25 mouse cellular contexts compared by ENCODE assay signal in genomic region chr2:112238006-112238405, GRCm38 (mm10). TPM values are rescaled to one million over a fixed set of nuclear protein-coding genes. Genes with fewer than 3 reads are reported as not detected.
A peak's percentile ranks its signal among the peaks of the same experiment; 100 is the strongest.
DNase-seq lines count a peak whose midpoint lies in the region; ATAC-seq and TF ChIP-seq lines count a peak whose summit lies in the region.
"Had no signal": no experiment of that assay in that cellular context is flagged by ENCODE, and none has a peak within 500 bp of the region (broad histone marks: within the 10 kb centered on the region; RNA-seq: fewer than 3 reads in every experiment).

No protein-coding gene starts in this region.

- WGBS in hindbrain, embryonic 11.5 days: 8% methylated on average over 4 of the region's 4 CpGs
- WGBS in hindbrain, embryonic 13.5 days: 11% methylated on average over 4 of the region's 4 CpGs
- 4% methylated on average over 4 of the region's 4 CpGs for WGBS in stomach, postnatal 0 days

- H3K4me3 ChIP-seq in hindbrain, embryonic 11.5 days (ENCODE audit: low read depth, low read length): no peak overlapping the region
- H3K4me3 ChIP-seq in hindbrain, embryonic 13.5 days: no peak overlapping the region
- H3K4me3 ChIP-seq in stomach, postnatal 0 days (ENCODE audit: low read depth, low read length): no peak overlapping the region

- H3K4me2 ChIP-seq in hindbrain, embryonic 11.5 days (replicated peaks; ENCODE audit: low read depth, low read length): no peak overlapping the region
- H3K4me2 ChIP-seq in hindbrain, embryonic 13.5 days: no peak overlapping the region
- peak overlapping the region; percentile 20; the same call in 1 of the 2 replicates for H3K4me2 ChIP-seq in stomach, postnatal 0 days (replicated peaks; ENCODE audit: low read depth)

- no peaks in the 10 kb centered on the region for H3K36me3 ChIP-seq in hindbrain, embryonic 11.5 days (ENCODE audit: control insufficient read depth, insufficient read depth, low read length)
- no peaks in the 10 kb centered on the region; the same call in 1 of the 2 replicates for H3K36me3 ChIP-seq in hindbrain, embryonic 13.5 days
- H3K36me3 ChIP-seq in stomach, postnatal 0 days (ENCODE audit: control insufficient read depth, insufficient read depth, low read length): no peaks in the 10 kb centered on the region
- H3K36me3 ChIP-seq: embryonic facial prominence, embryonic 13.5 days; liver, embryonic 15.5 days had no signal

- no peaks in the 10 kb centered on the region for H3K4me1 ChIP-seq in hindbrain, embryonic 11.5 days (replicated peaks; ENCODE audit: control insufficient read depth, insufficient read depth, low read length)
- peaks cover 16% of the 10 kb centered on the region for H3K4me1 ChIP-seq in hindbrain, embryonic 13.5 days (replicated peaks)
- H3K4me1 ChIP-seq in stomach, postnatal 0 days (replicated peaks; ENCODE audit: control insufficient read depth, insufficient read depth): no peaks in the 10 kb centered on the region

- H3K9ac ChIP-seq in hindbrain, embryonic 11.5 days (ENCODE audit: low read depth, low read length): no peak overlapping the region
- no peak overlapping the region for H3K9ac ChIP-seq in hindbrain, embryonic 13.5 days
- H3K9ac ChIP-seq in stomach, postnatal 0 days (ENCODE audit: low read length): no peak overlapping the region
- H3K9ac ChIP-seq: limb, embryonic 13.5 days; liver, embryonic 15.5 days had no signal

- no peak for ATAC-seq in hindbrain, embryonic 11.5 days (ENCODE audit: low FRiP score)
- no peak for ATAC-seq in hindbrain, embryonic 13.5 days (ENCODE audit: low FRiP score)
- no peak for ATAC-seq in stomach, postnatal 0 days (ENCODE audit: low FRiP score, low TSS enrichment)
- ATAC-seq: inflammation-experienced regulatory T-cells, adult 6 months; Patski had no signal

- TF ChIP-seq CTCF in stomach, postnatal 0 days (IDR thresholded peaks at IDR 0.05; ENCODE audit: low read depth): peak; percentile 25; the same call in 1 of the 2 replicates

- no peak for TF ChIP-seq EP300 in stomach, postnatal 0 days (optimal IDR thresholded peaks at IDR 0.05)

- H3K9me3 ChIP-seq in hindbrain, embryonic 11.5 days (ENCODE audit: control insufficient read depth, low read length): no peaks in the 10 kb centered on the region
- H3K9me3 ChIP-seq in hindbrain, embryonic 13.5 days: no peaks in the 10 kb centered on the region
- no peaks in the 10 kb centered on the region for H3K9me3 ChIP-seq in stomach, postnatal 0 days (ENCODE audit: control insufficient read depth, low read length)
- H3K9me3 ChIP-seq: embryonic facial prominence, embryonic 13.5 days; forebrain, embryonic 10.5 days; limb, embryonic 13.5 days; liver, embryonic 15.5 days had no signal

- DNase-seq in hindbrain, embryonic 11.5 days (ENCODE audit: low spot score): peak; percentile 4
- peak; percentile 11 for DNase-seq in retina, embryonic 14.5 days (ENCODE audit: low spot score)
- no peak for DNase-seq in retina, postnatal 1 day
- DNase-seq in R1 (ENCODE audit: low read depth, low spot score): peak; percentile 19
- DNase-seq in stomach, postnatal 0 days (ENCODE audit: low spot score): no peak
- DNase-seq in urinary bladder, postnatal 4 days (ENCODE audit: low spot score in 2 of 2): no peak
- DNase-seq: cerebellum, adult 9-10 months; gastrocnemius, postnatal 10 days; heart, postnatal 36 days; kidney, postnatal 14 days; lung, postnatal 36 days; right cerebral cortex, adult 18-20 months; thymus, postnatal 25 days had no signal

- no peak overlapping the region for H3K27ac ChIP-seq in hindbrain, embryonic 11.5 days (ENCODE audit: low read depth, low read length)
- H3K27ac ChIP-seq in hindbrain, embryonic 13.5 days: no peak overlapping the region
- peak overlapping the region; percentile 49; the same call in 1 of the 2 replicates for H3K27ac ChIP-seq in stomach, postnatal 0 days (replicated peaks)
- H3K27ac ChIP-seq: embryonic facial prominence, embryonic 13.5 days; forebrain, embryonic 10.5 days; left cerebral cortex, adult 2 months; limb, embryonic 13.5 days; liver, embryonic 15.5 days had no signal

- H3K27me3 ChIP-seq in hindbrain, embryonic 11.5 days (ENCODE audit: control insufficient read depth, insufficient read depth, low read length): no peaks in the 10 kb centered on the region
- H3K27me3 ChIP-seq in hindbrain, embryonic 13.5 days: 0 out of 2 replicates have a peak, but pooled peaks cover 2% of the 10 kb centered on the region
- no peaks in the 10 kb centered on the region for H3K27me3 ChIP-seq in stomach, postnatal 0 days (ENCODE audit: control insufficient read depth, insufficient read depth, low read length)
- H3K27me3 ChIP-seq: embryonic facial prominence, embryonic 13.5 days; limb, embryonic 13.5 days; Patski had no signal

RNA-seq across cellular contexts. Expression of gene Lpcat4, which starts 1.3 kb away (rescaled TPM):
- polyA plus RNA-seq in hindbrain, embryonic 11.5 days (2014; fragmentation: Nextera tagmentation; extraction: Ambion mirVana): 9.7 and 10.1 TPM in 2 replicates
- 14.9 and 15.5 TPM in 2 replicates for polyA plus RNA-seq in hindbrain, embryonic 13.5 days (2015; fragmentation: Nextera tagmentation; extraction: Ambion mirVana)
- polyA plus RNA-seq in stomach, postnatal 0 days (2015; fragmentation: Nextera tagmentation; extraction: Ambion mirVana): 40.2 and 52.0 TPM in 2 replicates

RNA-seq across cellular contexts. Expression of gene Nutm1, which starts 21.1 kb away (rescaled TPM):
- polyA plus RNA-seq in hindbrain, embryonic 11.5 days (2014; fragmentation: Nextera tagmentation; extraction: Ambion mirVana): 0.05 and 0.07 TPM in 2 replicates
- polyA plus RNA-seq in hindbrain, embryonic 13.5 days (2015; fragmentation: Nextera tagmentation; extraction: Ambion mirVana): 0.05 TPM in 1 of 2 replicates, not detected in the other
- polyA plus RNA-seq in stomach, postnatal 0 days (2015; fragmentation: Nextera tagmentation; extraction: Ambion mirVana): 0.06 and 0.10 TPM in 2 replicates
- polyA plus RNA-seq: embryonic facial prominence, embryonic 13.5 days; frontal cortex, adult 2 months; inflammation-experienced regulatory T-cells, adult 6 months; limb, embryonic 13.5 days; midbrain, embryonic 11.5 days; small intestine, adult 2 months; stomach, embryonic 14.5 days had no signal

RNA-seq across cellular contexts. Expression of gene Nop10, which starts 23.7 kb away (rescaled TPM):
- polyA plus RNA-seq in hindbrain, embryonic 11.5 days (2014; fragmentation: Nextera tagmentation; extraction: Ambion mirVana): 148 and 163 TPM in 2 replicates
- 154 and 160 TPM in 2 replicates for polyA plus RNA-seq in hindbrain, embryonic 13.5 days (2015; fragmentation: Nextera tagmentation; extraction: Ambion mirVana)
- polyA plus RNA-seq in stomach, postnatal 0 days (2015; fragmentation: Nextera tagmentation; extraction: Ambion mirVana): 169 and 172 TPM in 2 replicates

RNA-seq across cellular contexts. Expression of gene Slc12a6, which starts 27.6 kb away (rescaled TPM):
- polyA plus RNA-seq in hindbrain, embryonic 11.5 days (2014; fragmentation: Nextera tagmentation; extraction: Ambion mirVana): 13.7 and 14.2 TPM in 2 replicates
- 16.5 and 17.2 TPM in 2 replicates for polyA plus RNA-seq in hindbrain, embryonic 13.5 days (2015; fragmentation: Nextera tagmentation; extraction: Ambion mirVana)
- 5.4 and 6.2 TPM in 2 replicates for polyA plus RNA-seq in stomach, postnatal 0 days (2015; fragmentation: Nextera tagmentation; extraction: Ambion mirVana)

RNA-seq across cellular contexts. Expression of gene Gm21985, which starts 28.1 kb away (rescaled TPM):
- not detected in 2 replicates for polyA plus RNA-seq in hindbrain, embryonic 11.5 days (2014; fragmentation: Nextera tagmentation; extraction: Ambion mirVana)
- polyA plus RNA-seq in hindbrain, embryonic 13.5 days (2015; fragmentation: Nextera tagmentation; extraction: Ambion mirVana): not detected in 2 replicates
- polyA plus RNA-seq in stomach, postnatal 0 days (2015; fragmentation: Nextera tagmentation; extraction: Ambion mirVana): not detected in 2 replicates
- polyA plus RNA-seq: embryonic facial prominence, embryonic 13.5 days; forebrain, embryonic 10.5 days; inflammation-experienced regulatory T-cells, adult 6 months; limb, embryonic 13.5 days; liver, embryonic 15.5 days; midbrain, embryonic 11.5 days; small intestine, adult 2 months; stomach, embryonic 14.5 days had no signal

Comparison
In these comparisons a context has a peak if more than half of its experiments do, and no peak if none do; other contexts are left out.
1. DNase-seq: peak in hindbrain, embryonic 11.5 days (single experiment), retina, embryonic 14.5 days (single experiment) and R1 (single experiment); none in retina, postnatal 1 day (single experiment), stomach, postnatal 0 days (single experiment) and urinary bladder, postnatal 4 days (0 of 2).